Mouse (Mus musculus) pancreas, adult 10 weeks (tissue): ENCODE data around the gene Qrich1. TPM values are rescaled to one million over a fixed set of nuclear protein-coding genes. Genes with fewer than 3 reads are reported as not detected.

Experiments
- polyA plus RNA-seq: library from polyadenylated mRNA; stranded (reverse); fragments of 350-450 nt; fragmentation: Illumina TruSeq; extraction: RNeasy Lipid Tissue Mini Kit (QIAGEN cat#74804); gene quantifications from one replicate; pipeline ENCODE4 v1.2.3, GENCODE M21; 2015; ENCODE audit warnings: low read depth, low replicate concordance; ENCODE audit not compliant: insufficient read depth

The Qrich1 gene
- polyA plus RNA-seq = 23.8 TPM

GRCm38 (mm10) chr9:108516380-108517251, at the start of gene Qrich1:
Gene Qrich1 (plus strand): TSS chr9:108516806.

GRCm38 (mm10) chr9:108479721-108480351, 36.8 kb upstream of the Qrich1 start, which contains the start of gene Lamb2:
Gene Lamb2 (plus strand): TSS chr9:108479736.

GRCm38 (mm10) chr9:108490559-108491285, 25.9 kb upstream of the Qrich1 start, which contains the start of gene Usp19:
Gene Usp19 (plus strand): TSS chr9:108490602.

GRCm38 (mm10) chr9:108507619-108508434, 8.8 kb upstream of the Qrich1 start, which contains the start of gene Qars:
Gene Qars (plus strand): TSS chr9:108507706.

GRCm38 (mm10) chr9:108560227-108560841, 43.7 kb downstream of the Qrich1 start, which contains the start of gene Impdh2:
Gene Impdh2 (plus strand): TSS chr9:108560286.

GRCm38 (mm10) chr9:108566815-108567776, 50.5 kb downstream of the Qrich1 start, which contains the start of gene Ndufaf3:
Gene Ndufaf3 (minus strand): TSS chr9:108567434.

GRCm38 (mm10) chr9:108569381-108570206, 53.0 kb downstream of the Qrich1 start, which contains the start of gene Dalrd3:
Gene Dalrd3 (plus strand): TSS chr9:108569886.

GRCm38 (mm10) chr9:108578545-108579343, 62.1 kb downstream of the Qrich1 start, which contains the start of gene Wdr6:
Gene Wdr6 (minus strand): TSS chr9:108578739.

GRCm38 (mm10) chr9:108596998-108597764, 80.6 kb downstream of the Qrich1 start, which contains the start of gene P4htm:
Gene P4htm (minus strand): TSS chr9:108597667.

Other genes with a start within 250 kb of the Qrich1 start
- gene Nicn1, start 226.4 kb upstream of the Qrich1 start, polyA plus RNA-seq = 4.3 TPM
- gene Amt, start 220.0 kb upstream of the Qrich1 start, polyA plus RNA-seq = 5.3 TPM
- gene Rhoa, start 210.7 kb upstream of the Qrich1 start, polyA plus RNA-seq = 65.0 TPM
- 17.3 TPM for gene Tcta, start 210.6 kb upstream of the Qrich1 start, polyA plus RNA-seq
- gene Gpx1, start 177.9 kb upstream of the Qrich1 start, polyA plus RNA-seq = 93.4 TPM
- 34.3 TPM for gene Usp4, start 169.0 kb upstream of the Qrich1 start, polyA plus RNA-seq
- 1.3 TPM for gene 1700102P08Rik, start 124.0 kb upstream of the Qrich1 start, polyA plus RNA-seq
- not detected for gene Ccdc36, start 88.3 kb upstream of the Qrich1 start, polyA plus RNA-seq
- gene BC048562, start 80.3 kb upstream of the Qrich1 start, polyA plus RNA-seq = not detected
- 7.4 TPM for gene Ccdc71, start 56.3 kb upstream of the Qrich1 start, polyA plus RNA-seq
- gene Klhdc8b, start 55.2 kb upstream of the Qrich1 start, polyA plus RNA-seq = 9.8 TPM
- 36.8 TPM for gene Lamb2, start 37.1 kb upstream of the Qrich1 start, polyA plus RNA-seq
- 39.8 TPM for gene Usp19, start 26.2 kb upstream of the Qrich1 start, polyA plus RNA-seq
- 48.0 TPM for gene Qars, start 9.1 kb upstream of the Qrich1 start, polyA plus RNA-seq
- gene Impdh2, start 43.5 kb downstream of the Qrich1 start, polyA plus RNA-seq = 25.0 TPM
- 4.8 TPM for gene Ndufaf3, start 50.6 kb downstream of the Qrich1 start, polyA plus RNA-seq
- 40.8 TPM for gene Dalrd3, start 53.1 kb downstream of the Qrich1 start, polyA plus RNA-seq
- gene Wdr6, start 61.9 kb downstream of the Qrich1 start, polyA plus RNA-seq = 9.3 TPM
- gene P4htm, start 80.9 kb downstream of the Qrich1 start, polyA plus RNA-seq = 2.9 TPM
- gene Arih2, start 132.6 kb downstream of the Qrich1 start, polyA plus RNA-seq = 9.1 TPM
- gene Slc25a20, start 145.3 kb downstream of the Qrich1 start, polyA plus RNA-seq = 4.5 TPM
- gene Prkar2a, start 172.5 kb downstream of the Qrich1 start, polyA plus RNA-seq = 5.3 TPM